Mouse (Mus musculus): Measurements from ENCODE around the gene Ccdc142.

DNA sequence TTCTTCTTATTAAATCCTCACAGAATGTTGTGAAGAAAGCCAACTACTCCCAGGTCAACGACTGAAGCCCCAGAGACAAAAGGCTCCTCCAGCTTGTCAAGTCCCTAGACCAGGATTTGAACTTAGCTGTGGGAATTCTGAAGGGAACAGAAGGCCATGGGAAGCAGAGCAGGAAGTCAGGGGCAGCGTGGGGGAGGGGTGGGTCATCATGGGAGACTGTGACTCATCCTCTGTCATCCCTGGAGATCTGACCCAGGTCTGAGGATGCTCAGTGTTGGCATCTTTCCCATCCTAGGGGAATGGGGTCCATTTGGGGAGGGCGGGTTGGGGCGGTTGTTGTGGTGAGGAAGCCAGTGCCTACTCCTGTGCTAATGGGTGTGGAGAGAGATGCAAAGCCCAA is 40.2 kb downstream of the Ccdc142 start:
- no peak for TF ChIP-seq NANOG (IDR thresholded peaks at IDR 0.05; ENCODE audit: borderline replicate concordance, low read length)
- no peak for TF ChIP-seq CTCF (conservative IDR thresholded peaks at IDR 0.05; ENCODE audit: low read length)

Data from E14TG2a.4 (cell line).